Mouse (Mus musculus) hematopoietic stem cell, adult 5-6 weeks (primary cell): Measurements from ENCODE around the gene Eif3l. TPM values are rescaled to one million over a fixed set of nuclear protein-coding genes. Genes with fewer than 3 reads are reported as not detected.

ENCODE experiments used
- ATAC-seq, 2 experiments: fragments of 125-278 bp in 1 of 2; replicated peaks in 1 of 2; 2 replicates each; pipeline ENCODE4 v1.8.0; 2016 to 2017; ENCODE audit warnings: inconsistent platforms in 2 of 2, mild to moderate bottlenecking in 2 of 2, moderate number of reproducible peaks in 2 of 2, low read depth in 1 of 2, moderate TSS enrichment in 1 of 2; ENCODE audit not compliant: low FRiP score in 2 of 2, poor library complexity in 2 of 2, severe bottlenecking in 2 of 2, insufficient read depth in 1 of 2, low TSS enrichment in 1 of 2
- total RNA-seq: library from RNA; stranded (forward); fragments of 172-1452, 232-1000 nt; gene quantifications from 2 replicates; pipeline ENCODE4 v1.2.3, GENCODE M21; 2017

The Eif3l gene
- total RNA-seq, 1 experiment from 2014 or later: 224 TPM

GRCm38 (mm10) chr15:79107966-79108365 is 33.0 kb downstream of the Eif3l start:
- no peak for ATAC-seq

DNA sequence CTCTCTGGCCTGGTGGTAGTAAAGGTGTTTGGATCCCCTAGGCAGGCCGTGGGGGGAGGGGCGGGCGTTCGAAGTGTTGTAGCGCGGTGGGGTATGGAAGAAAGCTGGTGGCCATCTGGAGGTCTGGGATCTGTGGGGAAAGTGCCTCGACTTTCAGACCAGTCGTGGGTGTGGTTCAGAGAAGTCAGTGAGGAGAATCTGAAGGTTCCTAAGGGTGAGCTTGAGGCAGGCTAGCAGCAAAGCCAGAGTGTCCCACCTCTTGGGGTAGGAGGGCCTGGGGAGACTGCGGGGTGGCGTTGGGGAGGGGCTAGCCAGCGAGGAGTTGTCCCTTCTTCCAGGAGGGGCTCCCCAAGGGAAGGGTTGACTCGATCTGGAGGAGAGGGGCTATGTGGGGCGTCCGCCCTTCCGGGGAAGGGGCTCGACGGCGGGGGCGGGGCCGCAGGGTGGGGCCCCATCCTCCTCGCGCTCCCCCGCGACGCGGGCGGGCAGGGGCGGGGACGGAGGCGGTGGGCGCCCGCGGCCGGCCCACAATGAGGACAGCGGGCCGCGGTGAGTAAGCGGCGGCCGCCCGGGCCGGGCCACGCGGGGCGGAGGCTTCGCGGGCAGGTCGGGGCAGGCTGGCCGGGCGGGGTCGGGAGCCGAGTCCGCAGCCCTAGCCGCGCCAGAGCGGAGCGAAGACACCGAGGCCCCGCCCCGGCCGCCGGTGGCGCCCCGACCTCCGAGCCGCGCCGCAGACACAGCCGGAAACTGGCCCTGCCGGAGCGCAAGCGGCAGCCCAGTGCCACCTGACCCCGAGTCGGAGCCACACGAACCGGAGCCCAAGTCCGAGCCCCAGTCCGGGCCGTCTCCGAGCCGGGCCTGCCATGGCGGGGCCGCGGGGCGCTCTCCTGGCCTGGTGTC is 33.7 kb downstream of the Eif3l start, which contains the start of gene Micall1:
Micall1 (plus strand) TSS at position 478 of the 900 bp plus-strand sequence.
- peak; percentile 20 to 41; a peak in 2 of 4 replicates for ATAC-seq

DNA sequence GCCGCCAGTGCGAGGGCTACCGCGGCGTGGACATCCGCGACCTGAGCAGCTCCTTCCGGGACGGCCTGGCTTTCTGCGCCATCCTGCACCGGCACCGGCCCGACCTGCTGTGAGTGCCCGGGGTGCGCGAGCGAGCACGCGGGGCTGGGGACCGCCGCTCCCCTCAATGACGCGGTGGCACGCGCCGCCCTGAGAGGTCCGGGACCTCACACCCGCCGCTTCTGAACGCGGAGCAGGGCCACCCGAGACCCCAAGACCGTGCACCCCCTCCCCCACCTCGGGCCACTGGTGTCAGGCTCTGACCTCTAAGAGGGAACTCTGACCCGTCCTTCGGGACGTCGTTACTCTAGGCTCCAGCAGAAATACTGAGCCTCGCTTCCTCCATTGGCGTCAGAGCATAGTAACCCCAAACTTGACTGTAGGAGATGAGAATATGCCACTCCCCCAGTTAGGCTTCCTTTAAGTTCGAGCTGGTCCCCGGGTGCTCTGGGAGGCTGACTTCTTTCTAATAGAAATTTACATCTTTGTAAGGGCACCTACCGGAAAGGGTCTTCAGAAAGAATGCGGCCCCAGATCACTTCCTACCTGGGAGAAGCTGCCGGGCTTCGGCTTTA is 34.4 kb downstream of the Eif3l start:
- peak in 1 of 2 experiments; percentile 36; a peak in 3 of 4 replicates for ATAC-seq

- peak in 1 of 2 experiments; percentile 43; a peak in 1 of 4 replicates for ATAC-seq
These were observed 35.1 kb downstream of the Eif3l start for GRCm38 (mm10) chr15:79110031-79110430.

DNA sequence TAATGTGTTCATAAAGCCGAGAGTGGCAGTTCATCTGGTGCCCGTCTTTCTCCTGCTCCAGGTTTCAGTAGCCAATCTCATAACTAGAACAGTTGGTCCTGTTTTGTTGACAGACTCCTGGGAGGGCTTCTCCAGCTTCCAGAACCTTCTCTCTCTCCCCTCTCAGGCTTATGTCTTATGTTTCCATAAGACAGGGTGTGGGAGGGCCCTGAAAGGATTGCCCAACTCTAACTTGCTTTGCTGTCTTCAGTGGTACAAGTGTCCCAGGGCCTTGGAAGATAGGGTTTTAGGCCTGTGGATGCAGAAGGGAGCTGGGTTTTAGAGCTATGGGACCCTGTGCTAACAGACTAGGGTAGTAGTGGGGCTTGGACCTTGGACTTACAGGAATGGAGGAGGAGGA is 35.5 kb downstream of the Eif3l start:
- ATAC-seq: no peak

DNA sequence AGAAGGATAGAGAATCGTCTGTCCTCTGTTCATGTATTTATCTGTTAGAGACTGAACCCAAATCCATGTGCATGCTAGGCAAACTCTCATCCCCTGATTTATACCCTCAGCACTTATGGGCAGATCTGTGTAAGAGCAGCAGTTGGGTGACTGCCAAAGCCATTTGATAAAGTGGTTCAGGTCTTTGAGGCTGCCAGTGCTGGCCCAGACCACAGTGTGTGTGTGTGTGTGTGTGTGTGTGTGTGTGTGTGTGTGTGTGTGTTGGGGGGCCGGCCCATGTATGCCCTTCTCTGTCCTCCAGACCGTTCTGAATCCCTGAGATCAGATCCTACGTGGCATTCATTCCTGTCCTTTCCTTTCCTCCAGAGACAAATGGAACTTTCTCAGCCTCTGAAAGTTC is 36.8 kb downstream of the Eif3l start:
- ATAC-seq: no peak

DNA sequence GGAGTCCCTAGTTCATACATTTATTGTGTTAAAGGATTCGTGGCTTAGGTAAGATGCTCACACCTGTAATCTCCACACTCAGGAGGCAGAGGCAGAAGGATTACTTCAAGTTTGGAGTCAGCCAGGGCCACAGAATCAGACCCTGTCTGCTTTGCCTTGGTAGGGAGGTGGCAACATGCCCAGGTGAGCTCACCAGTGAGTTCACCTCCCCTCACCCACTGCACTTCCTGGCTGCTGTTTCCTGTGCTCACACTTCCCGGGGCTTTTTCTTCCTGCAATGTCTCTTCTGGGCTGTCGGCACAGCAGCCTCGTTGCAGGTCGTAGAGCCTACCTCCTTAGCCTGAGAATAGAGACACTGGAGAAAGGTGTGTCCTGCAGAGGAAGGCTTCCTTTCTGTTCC is 40.3 kb downstream of the Eif3l start:
- peak; percentile 10 to 46; a peak in 1 of 4 replicates for ATAC-seq

GRCm38 (mm10) chr15:79119491-79119890 is 44.5 kb downstream of the Eif3l start:
- no peak for ATAC-seq

DNA sequence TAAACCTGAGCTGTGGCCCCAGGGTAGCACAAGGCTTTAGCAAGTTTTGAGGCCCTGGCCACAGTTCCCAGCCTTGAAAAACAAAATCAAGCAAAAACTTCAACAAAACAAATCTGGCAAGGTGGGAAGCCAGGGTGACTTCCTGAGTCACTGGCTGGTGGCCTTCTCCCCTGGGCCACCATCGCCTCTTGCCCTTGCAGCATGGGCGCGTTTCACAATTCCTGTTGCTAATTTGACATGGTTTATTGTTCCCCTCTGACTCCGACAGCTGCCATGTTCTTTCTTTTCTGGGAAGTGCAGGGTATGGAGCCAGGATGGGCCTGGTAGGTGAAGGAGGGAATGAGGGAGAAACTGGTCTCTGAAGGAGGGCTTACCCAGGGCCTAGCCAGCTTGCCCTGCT is 47.1 kb downstream of the Eif3l start:
- no peak for ATAC-seq

DNA sequence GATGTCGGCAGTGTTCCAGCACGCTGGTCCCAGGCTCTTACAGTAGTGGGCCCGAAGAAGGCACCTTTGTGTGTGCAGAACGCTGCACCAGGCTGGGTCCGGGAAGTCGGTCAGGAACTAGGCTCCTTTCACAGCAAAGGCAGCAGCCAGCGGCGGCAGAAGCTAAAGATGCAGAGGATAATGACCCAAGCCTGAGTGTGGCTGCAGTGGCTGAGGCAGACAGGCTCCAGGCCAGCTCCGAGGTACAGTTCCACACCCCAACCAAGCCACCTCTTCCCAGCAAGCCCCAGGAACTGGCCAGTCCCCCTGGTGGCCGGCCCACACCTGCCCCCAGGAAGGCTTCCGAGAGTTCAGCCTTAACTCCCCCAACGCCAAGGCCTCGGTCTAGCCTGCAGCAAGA is 47.6 kb downstream of the Eif3l start:
- ATAC-seq: no peak

- ATAC-seq: no peak
These were observed 48.8 kb downstream of the Eif3l start for GRCm38 (mm10) chr15:79123751-79124150.

- no peak for ATAC-seq
These were observed 49.4 kb downstream of the Eif3l start for GRCm38 (mm10) chr15:79124331-79124875.

DNA sequence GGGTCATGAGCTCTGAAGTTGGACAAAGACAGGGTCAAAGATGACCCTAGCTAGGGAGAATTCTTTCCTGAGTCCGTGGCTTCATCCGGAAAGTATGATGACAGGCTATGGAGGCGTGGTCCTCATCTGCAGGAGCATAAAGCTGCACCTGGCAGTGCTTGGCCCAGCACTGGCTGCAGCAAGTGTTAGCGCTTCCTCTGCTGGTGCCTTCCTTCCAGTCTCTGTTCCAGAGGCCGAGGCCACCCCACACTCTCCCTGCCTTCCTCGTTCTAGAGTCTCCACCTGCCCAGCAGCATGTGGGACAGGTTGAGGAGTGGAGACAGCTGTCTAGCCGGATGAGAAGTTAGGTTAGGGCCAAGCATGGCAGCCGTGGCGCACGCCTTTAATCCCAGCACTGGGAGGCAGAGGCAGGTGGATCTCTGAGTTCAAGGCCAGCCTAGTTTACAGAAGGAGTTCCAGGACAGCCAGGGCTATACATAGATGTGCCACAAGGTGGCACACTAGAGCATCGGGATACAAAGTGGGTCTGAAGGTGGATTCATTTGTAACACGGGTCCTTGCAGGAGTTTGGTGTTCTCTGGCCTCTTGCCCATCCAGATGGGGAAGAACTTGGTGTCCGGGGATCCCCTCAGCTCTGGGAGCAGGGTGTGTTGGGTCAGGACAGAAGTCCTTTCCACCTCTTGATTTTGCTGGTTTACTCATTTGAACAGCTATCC is 51.4 kb downstream of the Eif3l start:
- peak in 1 of 2 experiments; percentile 15; a peak in 1 of 4 replicates for ATAC-seq

- ATAC-seq: no peak
These were observed 52.1 kb downstream of the Eif3l start for GRCm38 (mm10) chr15:79127101-79127500.

DNA sequence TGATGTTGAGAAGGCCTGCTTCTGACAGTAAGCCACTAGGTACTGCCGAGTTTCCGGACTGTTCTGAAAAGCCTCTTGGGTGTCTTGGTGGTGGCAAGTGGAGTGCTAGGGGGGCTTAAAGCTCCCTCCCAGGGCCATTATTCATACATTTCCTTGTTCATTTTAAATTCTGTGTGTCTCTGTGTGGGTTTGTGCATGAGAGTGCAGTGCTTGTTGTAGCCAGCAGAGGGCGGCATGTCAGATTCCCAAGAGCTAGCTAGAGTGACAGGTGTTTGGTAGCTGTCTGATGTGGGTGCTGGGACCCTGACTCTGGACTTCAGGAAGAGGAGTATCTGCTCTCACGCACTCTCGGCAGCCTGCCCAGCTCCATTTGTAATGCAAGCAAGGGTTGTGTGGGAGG is 53.2 kb downstream of the Eif3l start:
- no peak for ATAC-seq

- ATAC-seq: no peak
These were observed 54.3 kb downstream of the Eif3l start for GRCm38 (mm10) chr15:79129311-79129710.

DNA sequence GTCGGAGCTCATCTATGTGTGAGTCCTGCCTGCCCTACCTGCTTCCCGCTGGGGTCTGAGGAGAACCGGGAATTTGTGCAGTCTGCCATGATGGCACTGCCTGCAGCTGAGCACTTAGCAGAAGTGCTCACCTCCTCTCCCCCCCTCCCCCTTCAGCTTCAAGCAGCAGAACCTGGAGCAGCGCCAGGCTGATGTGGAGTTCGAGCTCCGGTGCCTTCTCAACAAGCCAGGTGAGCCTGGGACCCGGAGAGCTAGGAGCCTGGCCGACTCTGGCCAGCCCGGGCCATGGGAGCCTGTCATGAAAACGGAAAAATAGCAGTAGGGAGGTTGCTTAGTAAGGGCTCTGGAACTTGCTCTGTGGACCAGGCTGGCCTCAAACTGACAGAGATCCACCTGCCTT is 55.8 kb downstream of the Eif3l start:
- no peak for ATAC-seq

DNA sequence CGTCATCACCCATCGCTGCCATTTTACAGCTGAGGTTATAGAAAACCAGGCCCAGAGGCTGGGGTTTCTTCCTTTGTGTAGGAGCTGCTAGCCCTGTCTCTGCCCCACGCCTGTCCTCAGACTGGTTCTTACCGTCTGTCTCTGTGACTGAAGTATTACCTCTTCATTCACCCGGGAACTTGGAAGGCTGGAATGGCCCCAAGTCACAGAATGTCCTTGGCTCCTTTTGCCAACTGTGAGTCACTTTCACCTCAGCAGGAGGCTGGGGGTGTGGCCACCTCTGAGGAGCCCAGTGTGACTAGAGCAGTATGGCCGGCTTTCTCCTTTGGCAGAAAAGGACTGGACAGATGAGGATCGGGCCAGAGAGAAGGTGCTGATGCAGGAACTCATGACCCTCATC is 56.5 kb downstream of the Eif3l start:
- no peak for ATAC-seq
